Mouse (Mus musculus) testis, adult 2 months (tissue): ENCODE measurements at regions not wholly inside any gene's neighbourhood (a gene's known extent, or its start where the extent isn't known, plus 50 kb on each side); places are given as distances from the start of the nearest gene placed in this dataset.

Experiments
- H3K27ac ChIP-seq: fragments of 200-500 bp; 2 replicates; pipeline ENCODE4 v1.5.1; 2012; ENCODE audit warnings: low read depth, low read length; ENCODE audit not compliant: control insufficient read depth, insufficient read depth
- H3K27me3 ChIP-seq: fragments of 200-500 bp; 2 replicates; pipeline ENCODE4 v1.6.1; 2012; ENCODE audit warnings: mild to moderate bottlenecking, low read length, moderate library complexity; ENCODE audit not compliant: control insufficient read depth, insufficient read depth
- H3K36me3 ChIP-seq: fragments of 200-500 bp; 2 replicates; pipeline ENCODE4 v1.6.1; 2012; ENCODE audit warnings: mild to moderate bottlenecking, low read length; ENCODE audit not compliant: control insufficient read depth, insufficient read depth
- H3K4me1 ChIP-seq: fragments of 200-500 bp; 2 replicates; pipeline ENCODE4 v1.6.1; 2012; ENCODE audit warnings: low read length; ENCODE audit not compliant: control insufficient read depth, insufficient read depth
- H3K4me3 ChIP-seq: fragments of 200-500 bp; 2 replicates; pipeline ENCODE4 v1.5.1; 2012; ENCODE audit warnings: low read depth, mild to moderate bottlenecking, low read length, moderate library complexity, mixed read lengths; ENCODE audit not compliant: control insufficient read depth
- CTCF ChIP-seq: fragments of 200-500 bp; IDR thresholded peaks from 2 replicates; pipeline ENCODE4 v1.5.1; 2012; ENCODE audit warnings: low read depth, mild to moderate bottlenecking, inconsistent platforms, low read length, moderate library complexity; ENCODE audit not compliant: control insufficient read depth, insufficient read depth, insufficient replicate concordance
- POLR2A ChIP-seq: fragments of 200-500 bp; IDR thresholded peaks from 2 replicates; pipeline ENCODE4 v1.6.1; 2012; ENCODE audit warnings: low read depth, mild to moderate bottlenecking, inconsistent platforms, low read length, moderate library complexity; ENCODE audit not compliant: control insufficient read depth

GRCm38 (mm10) chr3:130827021-130827420, 96.8 kb upstream of the Rpl34 start:
- no peak for TF ChIP-seq CTCF
- no peak for TF ChIP-seq POLR2A
- Histone ChIP-seq H3K4me3 (no peak overlapping the region), H3K27ac (no peak overlapping the region), H3K27me3 (no peaks in the 10 kb centered on the region), H3K36me3 (no peaks in the 10 kb centered on the region), H3K4me1 (no peaks in the 10 kb centered on the region)

- H3K27ac ChIP-seq: no peak overlapping the region
- no peaks in the 10 kb centered on the region for H3K36me3 ChIP-seq
- H3K4me1 ChIP-seq: peaks cover 7% of the 10 kb centered on the region
- TF ChIP-seq POLR2A (no peak), CTCF (no peak)
- H3K27me3 ChIP-seq: no peaks in the 10 kb centered on the region
- no peak overlapping the region for H3K4me3 ChIP-seq
Observed at GRCm38 (mm10) chr3:130819837-130820098, 89.6 kb upstream of the Rpl34 start.

GRCm38 (mm10) chr3:130819031-130819836, 89.0 kb upstream of the Rpl34 start:
- Histone ChIP-seq H3K36me3 (no peaks in the 10 kb centered on the region), H3K27me3 (no peaks in the 10 kb centered on the region), H3K4me3 (peak overlapping the region; percentile 28; the same call in 1 of the 2 replicates), H3K4me1 (peaks cover 7% of the 10 kb centered on the region), H3K27ac (no peak overlapping the region)
- TF ChIP-seq CTCF (no peak), POLR2A (no peak)

GRCm38 (mm10) chr3:130818467-130819030, 88.4 kb upstream of the Rpl34 start:
- Histone ChIP-seq H3K4me3 (peak overlapping the region; percentile 28; the same call in 1 of the 2 replicates), H3K36me3 (no peaks in the 10 kb centered on the region), H3K27ac (no peak overlapping the region), H3K4me1 (peaks cover 7% of the 10 kb centered on the region), H3K27me3 (no peaks in the 10 kb centered on the region)
- peak; percentile 85; the same call in 1 of the 2 replicates for TF ChIP-seq CTCF
- TF ChIP-seq POLR2A: no peak

- Histone ChIP-seq H3K27ac (no peak overlapping the region), H3K27me3 (no peaks in the 10 kb centered on the region), H3K4me3 (no peak overlapping the region), H3K4me1 (no peaks in the 10 kb centered on the region), H3K36me3 (no peaks in the 10 kb centered on the region)
- TF ChIP-seq CTCF (no peak), POLR2A (no peak)
Observed at GRCm38 (mm10) chr3:130809696-130810665, 79.8 kb upstream of the Rpl34 start.

- TF ChIP-seq CTCF (no peak), POLR2A (no peak)
Observed at GRCm38 (mm10) chr3:130805345-130805744, 75.1 kb upstream of the Rpl34 start.

GRCm38 (mm10) chr3:130804327-130804662, 74.1 kb upstream of the Rpl34 start:
- peak overlapping the region; percentile 54 for H3K27ac ChIP-seq
- H3K4me1 ChIP-seq: no peaks in the 10 kb centered on the region; the same call in 1 of the 2 replicates
- no peaks in the 10 kb centered on the region for H3K27me3 ChIP-seq
- no peaks in the 10 kb centered on the region for H3K36me3 ChIP-seq
- H3K4me3 ChIP-seq: no peak overlapping the region
- TF ChIP-seq CTCF (no peak), POLR2A (no peak)

More at GRCm38 (mm10) chr3:130805345-130805744, 75.1 kb upstream of the Rpl34 start:
- Histone ChIP-seq H3K4me3 (no peak overlapping the region), H3K27ac (no peak overlapping the region), H3K27me3 (no peaks in the 10 kb centered on the region), H3K4me1 (no peaks in the 10 kb centered on the region; the same call in 1 of the 2 replicates), H3K36me3 (no peaks in the 10 kb centered on the region)
